Mouse (Mus musculus): ENCODE measurements around the gene D630045J12Rik.
A peak's percentile ranks its signal among the peaks of the same experiment; 100 is the strongest.

Gene D630045J12Rik

GRCm38 (mm10) chr6:38094701-38095100 is 159.1 kb downstream of the D630045J12Rik start:
- no peak for DNase-seq (ENCODE audit: low spot score)

GRCm38 (mm10) chr6:38092539-38092938 is 161.3 kb downstream of the D630045J12Rik start:
- no peak for DNase-seq (ENCODE audit: low spot score)

GRCm38 (mm10) chr6:38087242-38088026 is 166.4 kb downstream of the D630045J12Rik start:
- DNase-seq (ENCODE audit: low spot score): no peak

- no peak for DNase-seq (ENCODE audit: low spot score)
Observed at GRCm38 (mm10) chr6:38083204-38083603, 170.6 kb downstream of the D630045J12Rik start.

GRCm38 (mm10) chr6:38081727-38082341 is 172.0 kb downstream of the D630045J12Rik start:
- DNase-seq (ENCODE audit: low spot score): peak; percentile 21

- DNase-seq (ENCODE audit: low spot score): no peak
Observed at GRCm38 (mm10) chr6:38080364-38080763, 173.4 kb downstream of the D630045J12Rik start.

GRCm38 (mm10) chr6:38073592-38073991 is 180.2 kb downstream of the D630045J12Rik start:
- no peak for DNase-seq (ENCODE audit: low spot score)
